Mouse (Mus musculus) urinary bladder, postnatal 14 days (tissue): ENCODE measurements at regions not wholly inside any gene's neighbourhood (a gene's known extent, or its start where the extent isn't known, plus 50 kb on each side); places are given as distances from the start of the nearest gene placed in this dataset.
"Not testable (repeated sequence)": the region's sequence is repeated elsewhere in the genome, so short reads cannot be mapped to it uniquely, and the experiment has no call there.

ENCODE experiments used
- DNase-seq: peaks from one replicate; pipeline ENCODE4 v3.0.0; 2021; ENCODE audit warnings: low spot score

DNA sequence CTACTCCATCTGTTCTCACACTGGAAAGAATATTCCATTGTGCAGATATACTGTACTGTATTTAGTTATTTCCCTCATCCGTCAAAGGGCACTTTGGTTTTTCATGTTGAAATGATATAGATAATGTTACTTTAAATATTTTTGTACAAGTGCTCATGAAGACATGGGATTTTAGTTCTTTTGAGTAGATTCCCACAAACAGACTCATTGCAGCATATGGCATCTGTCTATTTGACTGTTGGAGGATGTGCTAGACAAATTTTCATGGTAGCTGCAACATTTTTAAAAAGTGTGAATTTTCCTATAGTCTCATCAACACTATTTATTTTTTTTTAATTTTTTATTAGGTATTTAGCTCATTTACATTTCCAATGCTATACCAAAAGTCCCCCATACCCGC lies 502.5 kb downstream of the Hdgfl1 start:
- no peak for DNase-seq

DNA sequence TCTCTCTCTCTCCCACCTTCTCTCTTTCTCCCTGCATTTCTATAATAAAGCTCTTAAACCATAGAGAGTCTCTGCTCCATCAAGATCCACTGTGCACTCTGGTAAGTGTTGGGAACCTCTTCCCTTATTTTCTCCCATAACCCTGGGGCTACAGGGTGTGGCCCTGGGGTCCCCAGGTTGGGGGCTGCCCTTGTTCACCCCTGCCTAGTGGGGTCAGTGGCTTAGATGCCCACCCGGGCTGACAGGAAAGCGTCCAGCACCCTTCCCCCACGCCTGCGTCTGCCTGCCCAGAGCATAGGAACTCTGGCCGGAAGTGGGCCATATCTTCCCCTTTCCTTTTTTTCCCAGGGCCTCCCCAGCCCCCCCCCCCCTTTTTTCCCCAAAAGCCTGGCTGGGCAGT lies 534.0 kb downstream of the Hdgfl1 start:
- DNase-seq: no peak

DNA sequence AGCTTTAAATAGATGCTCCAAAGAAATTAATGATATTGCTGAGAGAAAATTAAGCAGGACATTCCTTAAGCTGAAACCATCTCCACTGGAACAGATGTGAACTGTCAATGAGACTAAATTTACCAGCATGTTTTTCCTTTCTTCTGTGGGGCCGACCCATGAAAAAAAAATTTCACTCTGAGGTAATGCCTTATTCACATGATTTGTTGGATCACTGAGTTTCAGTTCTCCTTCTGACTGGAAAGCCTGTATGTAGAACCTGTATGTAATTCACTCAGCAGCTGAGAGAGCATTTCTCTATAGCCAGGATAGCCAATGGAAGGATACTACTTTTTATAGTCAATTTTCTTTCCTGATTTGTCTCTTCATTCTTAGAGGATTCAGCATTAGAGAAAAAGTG lies 535.3 kb downstream of the Hdgfl1 start:
- DNase-seq: no peak

DNA sequence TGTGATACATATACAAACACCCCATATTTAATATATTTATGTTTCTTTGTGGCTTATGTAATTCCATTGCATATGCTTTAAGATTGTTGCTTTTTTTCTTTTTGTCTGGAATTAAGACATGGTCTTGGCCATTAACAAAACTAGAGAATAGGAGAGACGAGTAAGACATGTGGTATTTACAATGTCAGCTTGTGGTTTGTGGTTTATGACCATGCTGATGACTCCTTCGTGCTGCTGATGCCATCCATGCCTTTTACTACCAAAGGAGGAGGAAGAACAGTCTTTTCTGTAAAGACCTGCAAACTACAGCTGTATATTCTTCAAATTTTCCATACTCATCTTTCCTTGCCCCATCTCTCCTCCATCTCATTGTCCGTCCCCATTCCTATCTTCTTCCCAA lies 552.7 kb downstream of the Hdgfl1 start:
- no peak for DNase-seq

DNA sequence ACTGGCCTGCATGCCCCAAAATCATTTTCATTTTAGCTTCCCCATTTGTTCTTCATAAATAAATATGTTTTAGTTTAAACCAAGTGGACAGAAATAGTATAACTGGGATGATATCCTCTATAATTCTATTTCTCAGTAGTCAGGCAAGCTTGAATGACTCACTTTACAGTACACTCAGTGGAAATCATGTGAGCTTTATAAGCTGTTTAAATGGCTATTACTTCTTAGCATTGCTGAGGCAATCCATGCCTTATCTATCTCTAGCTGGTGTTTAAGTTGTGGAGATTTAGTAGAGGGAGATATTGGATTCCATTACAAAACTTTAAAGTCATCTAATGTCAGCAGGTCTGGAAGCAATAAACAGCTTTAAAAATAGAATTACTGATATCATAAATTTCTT lies 553.4 kb downstream of the Hdgfl1 start:
- no peak for DNase-seq

DNA sequence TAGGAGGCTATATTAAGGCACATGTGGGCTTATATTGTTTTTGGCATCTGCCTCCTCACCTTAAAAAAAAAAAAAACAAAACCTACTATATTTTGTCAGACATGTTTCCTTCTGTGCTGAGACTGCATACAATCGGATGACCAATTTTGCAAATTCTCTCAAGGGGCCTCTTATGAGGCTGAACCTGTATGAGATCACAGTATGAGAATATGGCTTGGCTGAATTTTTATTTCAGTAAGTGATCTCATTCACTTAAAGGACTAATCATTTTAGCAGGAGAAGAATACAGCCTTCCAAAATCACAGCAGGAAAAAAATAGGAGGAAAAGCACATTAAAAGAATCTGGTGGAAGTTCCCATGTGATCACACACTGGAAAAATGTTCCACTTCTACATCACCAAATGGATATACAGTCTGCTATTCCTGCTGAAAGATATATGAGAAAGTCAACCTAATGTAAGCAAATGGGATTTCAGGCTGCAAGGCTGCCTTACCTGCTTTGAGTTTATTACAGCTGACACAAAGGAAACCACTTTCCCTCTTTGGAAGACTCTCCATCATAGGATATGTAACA lies 564.3 kb downstream of the Hdgfl1 start:
- DNase-seq: no peak

DNA sequence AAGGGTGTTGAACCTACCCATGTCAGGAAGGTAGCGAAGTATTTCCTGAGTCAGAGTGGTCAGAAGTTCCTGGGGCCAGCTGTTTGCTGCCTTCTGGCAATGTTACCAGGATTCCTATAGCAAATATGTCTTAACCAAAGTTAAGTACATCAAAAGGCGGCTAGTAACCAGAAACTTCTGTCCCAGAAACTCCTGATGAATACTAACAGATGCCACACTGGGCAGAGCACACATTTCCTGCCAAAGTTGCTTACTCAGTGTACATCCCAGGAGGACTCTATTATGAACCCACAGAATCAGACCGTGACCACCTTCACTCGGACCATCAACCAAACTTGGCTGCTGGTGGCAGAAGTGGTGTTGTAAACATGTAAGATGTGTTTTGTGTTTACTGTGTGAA lies 575.3 kb downstream of the Hdgfl1 start:
- DNase-seq: no peak

DNA sequence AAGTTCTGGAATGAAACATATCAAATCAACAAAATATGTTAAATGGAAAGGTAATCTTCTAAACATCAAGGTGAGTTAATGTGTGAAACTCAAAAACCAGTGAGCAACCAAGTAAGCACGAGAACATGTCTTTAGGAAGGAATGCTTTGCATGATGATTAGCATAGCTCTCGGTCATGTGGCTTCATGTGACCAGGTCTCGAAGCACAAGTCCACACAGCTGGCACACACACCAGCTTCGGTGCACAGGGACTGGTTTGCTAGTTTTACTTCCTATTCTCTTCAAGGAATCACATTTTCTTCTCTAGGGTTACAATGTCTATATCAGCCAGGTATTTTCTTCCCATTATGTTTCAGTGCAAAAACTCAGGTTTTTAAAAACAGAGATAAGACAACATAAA lies 586.1 kb downstream of the Hdgfl1 start:
- DNase-seq: no peak

DNA sequence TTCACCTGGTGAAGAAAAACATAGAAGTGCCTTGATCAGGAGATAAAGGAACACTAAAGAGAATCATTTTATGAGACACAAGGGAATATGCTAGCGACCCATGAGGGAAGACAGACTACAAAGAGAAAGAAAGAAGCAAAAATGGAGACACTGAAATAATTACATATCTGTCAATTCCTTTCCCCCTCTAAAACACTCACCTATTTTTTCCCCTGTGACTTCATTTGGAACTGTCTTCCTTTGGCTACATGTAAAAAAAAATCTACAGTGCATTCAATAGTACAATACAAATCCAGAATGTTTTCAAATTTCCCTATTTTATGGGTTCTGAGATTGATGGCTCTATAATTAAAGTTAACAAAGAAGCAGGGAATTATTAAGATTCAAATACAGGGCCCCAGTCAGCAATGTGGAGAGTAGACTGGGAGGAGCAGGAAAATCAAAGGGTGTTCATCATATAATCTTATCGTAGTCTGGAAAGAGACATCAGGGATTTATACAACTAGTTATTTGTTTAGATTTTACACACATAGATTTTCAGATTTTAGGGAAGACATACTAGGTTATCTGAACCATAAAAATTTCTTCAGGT lies 598.0 kb downstream of the Hdgfl1 start:
- DNase-seq: no peak

DNA sequence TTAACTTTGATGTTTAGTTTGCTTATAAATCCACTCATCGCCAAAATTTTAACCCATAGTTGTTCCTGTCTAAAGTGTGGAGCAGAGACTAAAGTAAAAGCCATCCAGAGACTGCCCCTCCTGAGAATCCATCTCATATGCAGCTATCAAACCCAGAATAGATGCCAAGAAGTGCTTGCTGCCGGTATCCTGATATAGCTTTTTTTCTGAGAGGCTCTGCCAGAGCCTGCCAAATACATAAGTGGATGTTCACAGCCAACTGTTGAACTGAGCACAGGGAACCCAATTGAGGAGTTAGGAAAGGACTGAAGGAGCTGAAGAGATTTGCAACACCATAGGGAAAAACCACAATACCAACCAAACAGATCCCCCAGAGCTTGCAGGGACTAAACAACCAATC lies 600.3 kb downstream of the Hdgfl1 start:
- no peak for DNase-seq

DNA sequence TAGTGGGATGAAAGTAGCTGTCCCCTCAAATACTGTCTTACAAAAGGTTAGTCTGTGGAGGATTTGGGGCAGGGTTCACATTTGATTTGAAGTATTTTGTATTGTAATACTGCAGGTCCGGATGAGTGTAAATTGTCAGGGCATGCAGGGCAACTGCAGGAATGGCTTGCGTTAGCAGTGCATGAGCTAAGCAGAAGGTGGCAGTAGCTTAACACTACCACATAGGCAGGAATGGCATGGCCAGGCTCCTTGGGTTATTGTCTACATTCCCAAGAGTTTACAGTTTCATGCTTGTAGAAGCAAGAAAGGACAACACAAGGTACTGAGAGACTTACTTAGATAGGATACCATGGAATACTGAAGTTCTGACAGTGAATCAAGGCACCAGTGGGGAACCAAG lies 611.3 kb downstream of the Hdgfl1 start:
- no peak for DNase-seq

DNA sequence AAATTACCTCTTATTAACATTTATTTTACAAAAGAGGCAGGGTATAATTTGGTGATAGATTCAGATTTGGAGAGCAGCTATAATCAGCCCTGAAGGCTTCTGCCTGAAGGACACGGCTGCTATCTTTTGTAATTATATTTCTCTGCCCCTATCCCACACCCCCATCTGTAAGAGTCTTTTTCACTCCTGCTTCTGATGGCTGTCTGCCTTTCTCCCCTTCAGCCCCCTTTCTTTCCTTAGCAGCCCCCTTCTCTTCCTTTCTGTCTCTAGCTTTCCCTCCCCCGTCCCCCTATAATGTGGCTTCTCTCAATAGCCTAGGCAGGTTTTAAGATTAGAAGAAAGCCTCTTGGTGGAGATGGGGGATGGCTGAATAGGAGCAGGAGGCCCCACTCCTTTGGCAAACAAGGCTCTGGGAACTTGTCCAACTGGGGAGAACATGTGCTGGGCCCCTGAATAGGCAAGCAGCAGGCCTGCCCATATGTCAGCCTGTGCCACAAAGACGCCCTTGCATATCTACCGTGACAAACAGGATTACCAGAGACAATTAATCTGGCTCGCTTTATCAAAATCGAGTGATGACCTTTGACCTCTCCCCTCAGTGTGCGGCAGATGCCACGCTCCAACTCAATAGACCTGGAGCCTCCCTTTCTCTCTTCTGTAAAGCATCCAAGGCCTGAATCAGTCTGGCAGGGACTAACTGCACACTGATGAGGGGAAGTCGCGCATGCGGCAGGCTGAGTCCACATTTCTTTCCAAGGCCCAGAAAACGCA lies 615.1 kb downstream of the Hdgfl1 start:
- DNase-seq: peak; percentile 44

DNA sequence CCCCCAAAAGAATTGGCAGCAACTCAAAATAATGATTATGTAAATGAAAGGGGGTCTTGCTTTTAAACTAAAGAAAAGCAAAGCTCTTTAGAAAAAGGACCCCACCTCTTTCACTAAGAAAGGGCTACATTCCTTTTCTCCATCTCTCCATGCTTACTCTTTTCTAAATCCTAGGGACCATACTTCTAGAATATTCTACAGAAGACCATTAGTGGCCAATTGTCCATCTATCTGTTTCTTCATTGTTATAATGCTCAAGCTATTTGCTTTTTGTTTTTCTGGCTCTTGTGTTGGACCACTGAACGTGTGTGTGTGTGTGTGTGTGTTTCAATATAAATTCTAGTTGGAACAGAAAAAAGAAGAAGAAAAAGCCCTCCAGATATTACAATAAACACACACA lies 615.7 kb downstream of the Hdgfl1 start:
- no peak for DNase-seq

DNA sequence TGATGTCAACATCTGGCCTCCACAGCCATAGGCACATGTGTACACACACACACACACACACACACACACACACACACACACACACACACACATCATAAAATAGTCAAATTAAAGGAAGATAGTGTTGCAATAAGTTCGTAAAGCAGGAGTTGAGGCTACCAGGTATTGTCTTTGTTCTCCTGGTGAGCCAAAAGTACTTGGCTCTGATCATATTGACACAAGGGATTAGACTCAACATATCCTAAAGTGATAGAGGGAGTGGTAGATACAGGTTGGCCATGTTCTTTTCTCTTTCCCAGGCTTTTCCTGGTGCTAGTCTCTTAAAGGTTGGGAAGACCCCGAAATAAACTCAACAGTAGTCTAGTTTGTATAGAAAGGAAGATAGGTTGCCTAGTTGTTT lies 616.9 kb downstream of the Hdgfl1 start:
- DNase-seq: no peak

DNA sequence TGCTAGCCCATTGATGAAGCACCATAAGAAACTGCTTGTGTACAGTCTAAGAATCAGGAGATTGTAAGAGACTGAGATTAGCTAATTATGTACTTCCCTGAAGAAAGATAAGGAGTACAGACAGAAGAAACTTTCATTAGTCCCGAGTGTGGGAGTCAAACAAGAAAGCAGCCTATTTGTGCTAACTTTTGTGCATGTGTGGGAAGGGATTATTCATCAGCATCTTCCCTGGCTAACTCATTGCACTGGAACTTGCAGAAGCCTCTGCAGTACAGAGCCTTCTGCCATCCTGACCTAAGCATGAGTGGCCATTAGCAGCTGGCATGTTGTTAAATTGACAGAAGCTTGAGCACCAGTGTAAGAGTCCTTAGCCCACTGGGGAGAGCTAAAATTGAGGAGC lies 619.5 kb downstream of the Hdgfl1 start:
- no peak for DNase-seq

DNA sequence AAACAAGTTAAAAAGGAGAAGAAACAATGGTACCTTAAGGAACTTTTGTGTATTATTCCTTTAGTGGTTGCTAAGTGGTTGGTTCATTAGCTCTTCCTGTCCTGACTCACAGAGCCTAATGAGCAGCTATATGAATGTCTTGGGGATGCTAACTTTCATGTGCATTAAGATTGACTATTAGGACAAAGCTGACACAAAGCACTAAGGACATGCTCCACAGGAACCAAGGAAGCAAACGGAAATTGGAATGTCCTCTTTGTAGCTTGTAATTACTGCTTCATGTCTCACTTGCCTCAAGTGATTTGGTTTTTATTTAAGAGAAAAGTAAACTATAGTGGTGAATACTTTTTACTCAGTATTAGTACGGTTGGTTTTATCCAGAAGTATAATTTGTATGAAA lies 627.2 kb downstream of the Hdgfl1 start:
- no peak for DNase-seq

DNA sequence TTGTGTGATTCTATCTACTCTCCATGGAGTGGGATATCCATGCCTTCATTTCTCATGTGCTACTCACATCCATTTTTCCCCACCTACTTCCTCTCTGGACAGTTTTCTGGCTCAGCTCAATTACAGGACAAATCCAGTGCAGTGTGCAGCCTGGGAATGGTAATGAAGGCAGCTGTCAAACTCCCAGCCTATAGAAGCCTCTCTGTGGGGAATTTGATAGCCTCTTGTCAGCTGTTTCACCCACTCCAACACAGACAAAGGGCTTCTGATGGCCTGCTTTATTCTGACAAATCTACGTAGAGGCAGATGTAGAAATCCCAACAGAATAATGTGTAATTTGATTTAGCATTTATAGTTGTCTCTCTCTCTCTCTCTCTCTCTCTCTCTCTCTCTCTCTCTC lies 650.6 kb downstream of the Hdgfl1 start:
- DNase-seq: no peak

DNA sequence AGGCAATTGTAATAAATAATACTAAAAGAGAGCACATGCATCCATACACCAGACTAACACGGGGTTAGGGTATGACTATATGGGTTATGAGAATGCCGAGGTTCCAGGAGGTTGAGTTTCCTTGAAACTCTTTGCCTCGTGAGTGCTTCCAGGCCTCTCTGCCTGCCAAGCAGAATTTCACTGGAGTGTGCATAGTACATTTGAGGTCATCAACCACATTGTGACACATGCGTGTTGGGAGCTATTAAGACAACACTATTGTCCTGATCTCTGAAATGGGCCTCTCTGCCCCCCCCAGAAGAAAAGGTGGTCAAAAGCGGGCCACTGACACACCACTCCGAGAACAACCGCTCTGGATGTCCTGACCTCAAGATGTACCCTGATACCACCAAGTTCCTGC lies 655.8 kb downstream of the Hdgfl1 start:
- DNase-seq: no peak

DNA sequence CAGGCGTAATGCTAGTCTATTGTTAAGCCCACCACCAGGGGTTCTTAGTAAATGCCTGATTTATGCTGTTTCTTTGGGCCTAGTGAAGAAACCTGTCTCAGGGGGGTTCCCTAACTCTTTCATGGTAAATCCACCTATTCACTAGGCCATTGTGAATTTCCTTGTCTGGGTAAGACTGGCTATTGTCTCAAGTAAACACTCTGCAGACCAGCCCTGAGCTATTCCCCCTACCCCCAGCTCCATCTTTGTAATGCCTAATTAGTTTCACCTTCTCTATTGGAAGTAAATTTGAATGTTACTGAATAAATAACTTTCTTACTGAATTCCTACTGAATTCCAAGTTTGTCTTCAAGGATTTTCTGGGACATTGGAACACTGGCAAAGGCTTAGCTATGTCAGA lies 656.2 kb downstream of the Hdgfl1 start:
- not testable (repeated sequence) for DNase-seq

DNA sequence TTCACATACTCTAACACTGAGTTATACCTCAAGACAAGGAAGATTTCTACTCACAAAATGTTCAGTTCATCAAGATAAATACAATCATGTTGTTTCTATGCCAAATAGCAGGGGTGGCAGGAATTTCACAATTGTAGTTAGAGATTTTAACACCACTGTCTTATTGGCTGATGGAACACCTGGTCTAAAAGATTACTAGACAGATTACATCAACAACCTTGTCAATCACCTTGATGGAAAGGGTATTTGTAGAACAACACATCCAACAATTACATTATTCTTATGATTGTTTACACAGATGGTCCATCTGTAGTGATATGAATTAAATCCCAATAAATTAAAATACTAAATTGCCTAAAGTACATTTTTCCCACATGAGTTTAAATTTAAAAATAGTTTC lies 657.4 kb downstream of the Hdgfl1 start:
- no peak for DNase-seq

DNA sequence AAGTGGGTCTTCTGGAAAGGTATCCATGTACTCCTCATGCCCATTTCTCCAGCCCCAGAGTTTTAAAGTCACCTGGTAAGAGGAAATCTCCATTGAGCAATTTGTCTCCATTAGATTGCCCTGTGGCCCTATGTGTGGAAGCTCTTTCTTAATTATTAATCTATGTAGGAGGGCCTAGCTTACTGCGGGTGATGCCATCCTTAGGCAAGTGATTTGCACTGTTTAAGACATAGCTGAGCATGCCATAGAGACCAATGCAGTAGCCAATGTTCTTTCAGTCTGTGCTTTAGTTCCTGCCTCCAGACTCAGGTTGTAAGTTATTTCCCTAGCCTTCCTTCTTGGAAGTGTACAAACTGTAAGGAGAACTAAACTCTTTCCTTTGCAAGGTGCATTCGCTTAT lies 661.0 kb downstream of the Hdgfl1 start:
- no peak for DNase-seq

DNA sequence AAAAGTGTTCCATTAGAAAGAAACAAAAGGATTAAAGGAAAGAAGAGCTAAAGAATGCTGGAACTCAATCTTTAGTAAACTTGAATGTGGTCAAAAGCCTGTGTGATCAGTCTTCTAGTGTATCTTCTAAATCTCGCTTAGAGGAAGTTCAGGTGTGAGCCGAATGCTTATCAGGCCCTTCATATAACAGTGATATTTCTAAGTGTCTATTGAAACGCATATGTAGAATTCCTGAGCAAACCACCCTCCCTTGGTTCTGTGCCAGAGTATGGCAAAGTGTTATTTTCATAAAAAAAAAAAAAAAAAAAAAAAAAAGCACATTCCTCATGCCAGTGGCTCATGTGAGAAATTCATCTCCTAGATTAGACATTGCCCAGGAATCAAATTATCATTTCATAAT lies 681.2 kb downstream of the Hdgfl1 start:
- no peak for DNase-seq

DNA sequence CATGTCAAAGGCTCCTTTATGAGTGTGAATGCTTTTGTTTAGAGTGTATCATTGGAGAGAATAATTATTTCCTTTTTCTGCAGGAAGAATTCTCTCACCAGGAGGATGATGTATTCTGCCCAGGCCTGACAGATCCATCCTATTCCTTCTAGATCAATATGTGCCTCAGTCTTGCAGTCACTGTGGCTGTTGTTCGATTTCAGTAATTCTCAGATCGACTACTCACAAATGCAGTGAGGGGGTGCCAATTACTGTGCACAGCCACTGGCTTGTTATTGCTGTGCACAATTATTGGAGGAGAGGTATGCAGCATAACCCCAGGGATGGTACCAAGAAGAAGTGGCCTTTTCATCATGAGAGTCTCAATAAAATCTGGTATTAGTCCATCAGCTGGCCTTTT lies 689.2 kb downstream of the Hdgfl1 start:
- DNase-seq: no peak

DNA sequence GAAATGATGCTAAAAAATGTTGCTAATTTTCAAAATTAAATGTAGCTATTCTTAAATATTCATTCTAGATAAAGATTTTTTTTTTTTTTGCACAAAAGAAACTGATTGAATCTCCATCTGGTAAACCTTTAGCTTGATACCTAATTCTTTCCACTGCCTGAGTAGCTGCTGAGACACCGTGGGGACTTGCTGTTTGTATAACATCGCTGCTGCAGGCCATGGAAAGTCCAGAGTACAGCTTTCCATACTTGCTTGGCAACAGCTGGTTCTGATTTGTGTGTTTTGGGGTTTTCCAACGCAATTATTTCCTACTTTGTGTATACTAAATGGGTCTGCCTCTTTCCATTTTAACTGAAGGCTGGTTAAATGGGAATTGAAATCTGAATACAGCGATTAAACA lies 689.7 kb downstream of the Hdgfl1 start:
- no peak for DNase-seq
